Mouse (Mus musculus) liver, postnatal 0 days (tissue): Measurements from ENCODE around the gene Slmap. TPM values are rescaled to one million over a fixed set of nuclear protein-coding genes. Genes with fewer than 3 reads are reported as not detected.
A peak's percentile ranks its signal among the peaks of the same experiment; 100 is the strongest.

ENCODE experiments used
- ATAC-seq: fragments of 200-750 bp; cut with Nextera tagmentation; 2 replicates; pipeline ENCODE4 v1.8.0; 2017; ENCODE audit warnings: mild to moderate bottlenecking, moderate library complexity
- DNase-seq: peaks from one replicate; pipeline ENCODE4 v3.0.0-alpha.2; 2016
- H3K27ac ChIP-seq: fragments of 300-500 bp; sonication (generic); 2 replicates; pipeline ENCODE4 v1.5.1; 2014; ENCODE audit warnings: antibody characterized with exemption, moderate library complexity, mild to moderate bottlenecking, low read depth
- H3K27me3 ChIP-seq: fragments of 300-500 bp; sonication (generic); 2 replicates; pipeline ENCODE4 v1.6.1; 2014; ENCODE audit warnings: low read length, control low read depth, mixed read lengths; ENCODE audit not compliant: insufficient read depth
- H3K36me3 ChIP-seq: fragments of 300-500 bp; sonication (generic); replicated peaks from 2 replicates; pipeline ENCODE4 v1.6.1; 2014; ENCODE audit warnings: mild to moderate bottlenecking, control low read depth, low read length, moderate library complexity, mixed read lengths; ENCODE audit not compliant: insufficient read depth
- H3K4me1 ChIP-seq: fragments of 300-500 bp; sonication (generic); 2 replicates; pipeline ENCODE4 v1.6.1; 2014; ENCODE audit warnings: antibody characterized with exemption, mild to moderate bottlenecking, control low read depth; ENCODE audit not compliant: insufficient read depth
- H3K4me2 ChIP-seq: fragments of 300-500 bp; sonication (generic); 2 replicates; pipeline ENCODE4 v1.6.1; 2014; ENCODE audit warnings: low read depth, mild to moderate bottlenecking, low read length, moderate library complexity, mixed read lengths
- H3K4me3 ChIP-seq: fragments of 300-500 bp; sonication (generic); 2 replicates; pipeline ENCODE4 v1.5.1; 2014; ENCODE audit warnings: low read depth, low read length
- H3K9ac ChIP-seq: fragments of 300-500 bp; sonication (generic); replicated peaks from 2 replicates; pipeline ENCODE4 v1.6.1; 2014; ENCODE audit warnings: mild to moderate bottlenecking, moderate library complexity
- H3K9me3 ChIP-seq: fragments of 300-500 bp; sonication (generic); 2 replicates; pipeline ENCODE4 v1.6.1; 2016; ENCODE audit warnings: mild to moderate bottlenecking, control low read depth, low read length, mixed read lengths
- CTCF ChIP-seq: sonication (generic); IDR thresholded peaks from 2 replicates; pipeline ENCODE4 v1.5.1; 2016; ENCODE audit warnings: antibody characterized with exemption, low read depth
- EP300 ChIP-seq: IDR thresholded peaks from 2 replicates; pipeline ENCODE4 v1.6.1; 2016; ENCODE audit warnings: antibody characterized with exemption, low read depth, mild to moderate bottlenecking
- WGBS: fragments of 180-500 bp; shearing (Covaris S2); extraction: QIAGEN DNeasy Blood & Tissue Kit; methylation state at CpG from one replicate; pipeline ENCODE4 v1.1.7; 2014; ENCODE audit not compliant: insufficient replicate concordance; 5-methylcytosine and 5-hydroxymethylcytosine counted together
- polyA plus RNA-seq: library from polyadenylated mRNA; unstranded; fragments of >200 nt; fragmentation: Nextera tagmentation; extraction: Ambion mirVana; gene quantifications from 2 replicates; pipeline ENCODE4 v1.2.1, GENCODE M21; 2015

The Slmap gene
- polyA plus RNA-seq, 1 experiment from 2014 or later, result 12.3 TPM

DNA sequence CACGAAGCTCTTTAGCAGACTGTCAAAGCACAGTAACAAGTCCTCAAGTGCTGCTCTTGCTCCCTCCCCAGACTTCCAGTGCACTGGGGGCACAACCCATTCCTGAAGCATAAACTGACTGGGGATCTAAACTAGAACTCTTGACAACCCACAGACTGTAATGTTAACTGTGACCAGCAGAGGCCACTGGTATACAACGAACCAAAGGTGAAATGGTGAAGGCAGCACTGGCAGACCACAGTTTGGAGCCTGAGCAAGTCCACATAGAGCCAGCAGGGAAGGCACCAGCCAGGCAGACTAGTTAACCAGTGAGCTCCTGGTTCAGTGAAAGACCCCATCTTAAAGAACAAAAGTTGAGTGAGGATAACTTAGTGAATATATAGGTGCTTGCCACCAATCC, 43.6 kb downstream of the Slmap start:
- Histone ChIP-seq H3K4me2 (no peak overlapping the region), H3K4me3 (no peak overlapping the region), H3K27ac (no peak overlapping the region), H3K36me3 (no peaks in the 10 kb centered on the region), H3K4me1 (no peaks in the 10 kb centered on the region), H3K9ac (no peak overlapping the region), H3K27me3 (no peaks in the 10 kb centered on the region), H3K9me3 (no peaks in the 10 kb centered on the region)
- ATAC-seq (peak; percentile 79), DNase-seq (peak; percentile 81)
- TF ChIP-seq EP300 (no peak), CTCF (peak; percentile 96)
- WGBS, result 24% methylated on average over 2 of the region's 2 CpGs

DNA sequence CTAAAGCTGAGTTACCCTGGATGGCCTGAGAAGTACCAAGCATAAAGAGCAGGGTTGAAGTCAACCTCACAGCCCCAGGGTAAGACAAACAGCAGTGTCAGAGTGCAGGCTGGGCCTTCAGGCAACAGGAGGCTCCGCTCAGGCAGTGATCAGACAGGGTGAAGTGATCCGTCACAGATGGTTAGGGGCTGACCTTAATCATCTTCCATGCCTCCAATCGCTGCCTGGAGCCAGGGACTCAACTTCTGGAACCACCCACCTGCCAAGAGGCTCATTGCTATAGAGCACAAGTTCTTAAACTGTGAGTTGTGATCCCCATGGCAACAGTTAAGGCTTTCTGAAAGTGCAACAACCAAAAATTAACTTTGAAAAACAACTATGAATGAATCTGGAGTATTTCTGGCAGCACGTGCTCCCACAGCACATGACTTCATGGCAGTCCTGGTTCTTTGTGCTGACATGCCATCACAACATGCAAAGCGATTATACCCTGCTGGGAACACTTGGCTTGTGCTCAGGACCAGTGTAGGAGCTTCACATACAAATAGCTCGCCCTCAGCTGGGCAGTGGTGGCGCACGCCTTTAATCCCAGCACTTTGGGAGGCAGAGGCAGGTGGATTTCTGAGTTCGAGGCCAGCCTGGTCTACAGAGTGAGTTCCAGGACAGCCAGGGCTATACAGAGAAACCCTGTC, 46.3 kb downstream of the Slmap start:
- Histone ChIP-seq H3K36me3 (no peaks in the 10 kb centered on the region), H3K27me3 (no peaks in the 10 kb centered on the region), H3K4me3 (no peak overlapping the region), H3K9ac (no peak overlapping the region), H3K4me1 (no peaks in the 10 kb centered on the region), H3K4me2 (no peak overlapping the region), H3K9me3 (no peaks in the 10 kb centered on the region), H3K27ac (no peak overlapping the region)
- ATAC-seq (no peak), DNase-seq (no peak)
- no peak for TF ChIP-seq CTCF
- 81% methylated on average over 9 of the region's 9 CpGs for WGBS

DNA sequence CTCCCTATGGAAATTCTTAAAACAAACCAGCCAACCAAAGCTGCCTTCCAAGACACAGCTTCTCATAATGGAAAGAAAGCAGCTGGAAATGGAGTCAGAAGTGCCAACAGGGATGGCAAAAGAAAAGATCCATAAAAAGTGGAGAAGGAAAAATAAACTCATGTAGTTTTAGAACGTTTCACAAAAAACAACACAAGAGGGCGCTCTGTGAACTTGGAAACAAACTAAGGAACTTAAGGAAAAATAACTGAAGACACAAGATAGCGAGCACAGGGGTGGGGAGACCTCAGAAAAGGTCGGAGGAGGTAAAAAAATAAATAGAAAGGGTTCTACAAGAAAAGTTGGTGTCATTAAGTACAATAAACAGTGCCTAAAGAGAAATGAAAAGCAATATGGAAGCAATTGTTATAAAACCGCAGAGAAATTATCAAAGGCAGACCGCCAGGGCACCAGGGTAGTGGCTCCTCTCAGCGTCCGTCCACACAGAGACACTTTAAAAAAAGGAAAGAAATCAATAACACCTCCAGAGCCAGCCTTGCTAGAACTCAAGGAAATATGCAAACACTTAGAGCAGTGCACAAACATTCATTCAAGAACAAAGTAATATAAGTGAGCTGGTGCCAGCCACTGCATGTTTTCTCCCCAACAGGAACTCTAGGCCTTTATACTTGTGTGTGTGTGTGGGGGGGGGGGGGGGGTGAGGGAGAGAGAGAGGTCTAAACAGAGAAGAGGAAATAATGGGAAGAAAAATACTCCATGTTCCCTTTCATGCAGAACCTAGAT, 48.1 kb downstream of the Slmap start:
- Histone ChIP-seq H3K4me1 (no peaks in the 10 kb centered on the region), H3K9ac (no peak overlapping the region), H3K27me3 (no peaks in the 10 kb centered on the region), H3K36me3 (no peaks in the 10 kb centered on the region), H3K4me3 (no peak overlapping the region), H3K27ac (no peak overlapping the region; the same call in 1 of the 2 replicates), H3K4me2 (no peak overlapping the region), H3K9me3 (no peaks in the 10 kb centered on the region)
- 50% methylated on average over 8 of the region's 8 CpGs for WGBS
- DNase-seq (no peak), ATAC-seq (no peak)
- TF ChIP-seq CTCF (peak; percentile 50), EP300 (no peak)

DNA sequence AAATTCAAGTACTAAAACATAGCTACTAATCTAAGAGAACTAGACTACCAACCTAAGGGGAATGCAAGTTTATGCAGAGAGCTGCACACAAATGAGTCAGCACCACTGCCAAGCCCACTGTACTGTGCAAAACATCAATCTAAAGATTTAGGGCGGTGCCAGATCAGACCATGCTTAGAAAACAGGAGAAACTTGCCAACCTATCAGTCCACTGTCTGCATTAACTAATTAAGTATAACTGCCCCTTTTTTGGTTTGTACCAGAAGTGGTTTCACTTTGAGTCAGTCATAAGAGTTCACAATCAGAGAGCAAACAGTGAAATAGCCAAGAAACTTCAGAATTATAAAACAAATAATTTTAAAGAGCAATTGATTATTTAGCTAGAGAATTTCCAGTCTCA, 53.3 kb downstream of the Slmap start:
- Histone ChIP-seq H3K27ac (no peak overlapping the region), H3K4me1 (no peaks in the 10 kb centered on the region), H3K9ac (no peak overlapping the region), H3K9me3 (no peaks in the 10 kb centered on the region), H3K4me3 (no peak overlapping the region), H3K27me3 (no peaks in the 10 kb centered on the region), H3K4me2 (no peak overlapping the region), H3K36me3 (no peaks in the 10 kb centered on the region; the same call in 1 of the 2 replicates)
- ATAC-seq, result no peak
- WGBS, result 80% methylated on average over 1 of the region's 1 CpGs
- TF ChIP-seq CTCF, result no peak
- TF ChIP-seq EP300, result no peak
- DNase-seq, result no peak

DNA sequence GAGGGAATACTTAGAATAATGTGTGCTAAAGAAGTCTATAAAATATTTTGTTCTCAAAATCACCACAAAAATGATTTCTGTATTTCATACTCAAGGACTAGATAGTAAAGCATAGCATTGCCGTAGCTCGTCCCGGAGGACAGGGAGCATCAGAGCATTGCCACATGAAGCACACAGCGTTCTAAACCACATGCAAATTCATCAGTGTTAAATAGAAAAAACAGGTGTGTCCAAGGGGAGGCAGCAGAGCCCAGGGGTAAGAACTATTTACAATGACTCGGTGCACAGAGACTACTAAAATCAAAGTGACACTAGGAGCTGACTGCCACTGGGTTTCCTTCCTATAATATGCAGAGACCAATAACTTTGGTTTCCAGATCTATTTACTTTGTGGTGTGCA, 57.0 kb downstream of the Slmap start:
- no peak for DNase-seq
- TF ChIP-seq CTCF, result no peak
- no peak for TF ChIP-seq EP300

DNA sequence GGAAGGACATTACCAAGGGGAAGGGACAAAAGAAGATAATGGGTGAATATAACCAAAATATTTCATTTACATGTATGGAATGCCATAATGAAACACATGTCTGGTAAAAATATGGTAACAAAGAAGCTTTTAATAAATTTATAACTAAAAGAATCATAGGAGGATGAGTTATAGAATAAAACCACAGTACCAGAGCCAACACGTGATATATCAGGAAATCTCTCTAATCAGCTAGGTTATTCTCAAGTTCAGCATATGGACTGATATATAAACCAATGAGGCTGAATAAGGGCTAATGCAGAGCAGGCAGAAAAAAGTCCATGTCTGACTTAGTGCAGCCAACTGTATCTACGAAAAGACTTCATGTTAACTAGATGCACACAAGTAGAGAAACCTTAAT, 58.3 kb downstream of the Slmap start:
- H3K27ac ChIP-seq, result no peak overlapping the region
- TF ChIP-seq CTCF (no peak), EP300 (no peak)
- no peaks in the 10 kb centered on the region; the same call in 1 of the 2 replicates for H3K36me3 ChIP-seq
- 71% methylated on average over 2 of the region's 2 CpGs for WGBS
- no peak overlapping the region for H3K4me3 ChIP-seq
- DNase-seq, result no peak
- no peak overlapping the region for H3K4me2 ChIP-seq
- no peak overlapping the region for H3K9ac ChIP-seq
- ATAC-seq, result no peak
- H3K9me3 ChIP-seq, result no peaks in the 10 kb centered on the region
- no peaks in the 10 kb centered on the region for H3K4me1 ChIP-seq
- H3K27me3 ChIP-seq, result no peaks in the 10 kb centered on the region

More for the DNA sequence above, 57.0 kb downstream of the Slmap start:
- Histone ChIP-seq H3K27ac (no peak overlapping the region), H3K36me3 (no peaks in the 10 kb centered on the region; the same call in 1 of the 2 replicates), H3K4me2 (no peak overlapping the region), H3K9ac (no peak overlapping the region), H3K4me3 (no peak overlapping the region), H3K4me1 (no peaks in the 10 kb centered on the region), H3K9me3 (no peaks in the 10 kb centered on the region), H3K27me3 (no peaks in the 10 kb centered on the region)
- 78% methylated on average over 5 of the region's 5 CpGs for WGBS
- ATAC-seq, result no peak
